Mouse (Mus musculus) forebrain, embryonic 14.5 days (tissue): ENCODE measurements around the gene Nt5dc2. TPM values are rescaled to one million over a fixed set of nuclear protein-coding genes. Genes with fewer than 3 reads are reported as not detected.

Experiments used
- ATAC-seq: fragments of 200-750 bp; cut with Nextera tagmentation; 2 replicates; pipeline ENCODE4 v1.8.0; 2017; ENCODE audit warnings: mild to moderate bottlenecking, moderate library complexity
- DNase-seq: peaks from one replicate; pipeline ENCODE4 v3.0.0-alpha.2; 2015; ENCODE audit warnings: low spot score
- H3K27ac ChIP-seq: fragments of 300-500 bp; sonication (generic); 2 replicates; pipeline ENCODE4 v1.5.1; 2014; ENCODE audit warnings: low read depth, mild to moderate bottlenecking, control low read depth, low read length, moderate library complexity
- H3K27me3 ChIP-seq: fragments of 300-500 bp; sonication (generic); replicated peaks from 2 replicates; pipeline ENCODE4 v1.6.1; 2014; ENCODE audit warnings: low read length, control low read depth, mixed read lengths; ENCODE audit not compliant: control insufficient read depth, insufficient read depth
- H3K36me3 ChIP-seq: fragments of 300-500 bp; sonication (generic); 2 replicates; pipeline ENCODE4 v1.6.1; 2014; ENCODE audit warnings: low read length, control low read depth; ENCODE audit not compliant: control insufficient read depth, insufficient read depth
- H3K4me1 ChIP-seq: fragments of 300-500 bp; sonication (generic); 2 replicates; pipeline ENCODE4 v1.6.1; 2014; ENCODE audit warnings: antibody characterized with exemption, low read length, control low read depth; ENCODE audit not compliant: control insufficient read depth, insufficient read depth
- H3K4me2 ChIP-seq: fragments of 300-500 bp; sonication (generic); 2 replicates; pipeline ENCODE4 v1.6.1; 2014; ENCODE audit warnings: mild to moderate bottlenecking, control low read depth, low read length
- H3K4me3 ChIP-seq: fragments of 300-500 bp; sonication (generic); 2 replicates; pipeline ENCODE4 v1.5.1; 2014; ENCODE audit warnings: low read depth, low read length, control low read depth
- H3K9ac ChIP-seq: fragments of 300-500 bp; sonication (generic); 2 replicates; pipeline ENCODE4 v1.6.1; 2014; ENCODE audit warnings: mild to moderate bottlenecking, low read length, control low read depth, moderate library complexity
- H3K9me3 ChIP-seq: fragments of 300-500 bp; sonication (generic); replicated peaks from 2 replicates; pipeline ENCODE4 v1.6.1; 2016; ENCODE audit warnings: low read length, control low read depth, mixed read lengths; ENCODE audit not compliant: control insufficient read depth
- WGBS: fragments of 180-500 bp; shearing (Covaris S2); extraction: QIAGEN DNeasy Blood & Tissue Kit; methylation state at CpG from one replicate; pipeline ENCODE4 v1.1.7; 2014; 5-methylcytosine and 5-hydroxymethylcytosine counted together
- polyA plus RNA-seq: library from polyadenylated mRNA; unstranded; fragments of >200 nt; fragmentation: Nextera tagmentation; extraction: Ambion mirVana; gene quantifications from 2 replicates; pipeline ENCODE4 v1.2.1, GENCODE M21; 2014

Gene Nt5dc2
- polyA plus RNA-seq, 1 experiment from 2014 or later, result 288 TPM

- Histone ChIP-seq H3K9me3 (no peaks in the 10 kb centered on the region), H3K36me3 (peaks cover 27% of the 10 kb centered on the region), H3K9ac (peak overlapping the region; percentile 90; the same call in 1 of the 2 replicates), H3K27me3 (no peaks in the 10 kb centered on the region), H3K4me1 (peaks cover 33% of the 10 kb centered on the region), H3K4me3 (peak overlapping the region; percentile 81), H3K27ac (no peak overlapping the region), H3K4me2 (peak overlapping the region; percentile 68)
- ATAC-seq (no peak), DNase-seq (no peak)
- 89% methylated on average over 7 of the region's 7 CpGs for WGBS
Measured at GRCm38 (mm10) chr14:31132491-31132975, 1.7 kb downstream of the Nt5dc2 start.

- no peaks in the 10 kb centered on the region for H3K9me3 ChIP-seq
- peak overlapping the region; percentile 4; the same call in 1 of the 2 replicates for H3K4me3 ChIP-seq
- 73% methylated on average over 11 of the region's 11 CpGs for WGBS
- H3K4me2 ChIP-seq, result peak overlapping the region; percentile 68
- H3K27me3 ChIP-seq, result no peaks in the 10 kb centered on the region
- DNase-seq, result peak; percentile 42
- H3K9ac ChIP-seq, result no peak overlapping the region
- H3K27ac ChIP-seq, result peak overlapping the region; percentile 45
- peaks cover 33% of the 10 kb centered on the region for H3K36me3 ChIP-seq
- ATAC-seq, result no peak
- H3K4me1 ChIP-seq, result peaks cover 31% of the 10 kb centered on the region
Measured at GRCm38 (mm10) chr14:31133023-31133665, 2.3 kb downstream of the Nt5dc2 start.

GRCm38 (mm10) chr14:31134015-31135000 is 3.5 kb downstream of the Nt5dc2 start:
- Histone ChIP-seq H3K4me1 (peaks cover 31% of the 10 kb centered on the region), H3K27me3 (no peaks in the 10 kb centered on the region), H3K9ac (no peak overlapping the region), H3K4me2 (peak overlapping the region; percentile 68; the same call in 1 of the 2 replicates), H3K27ac (peak overlapping the region; percentile 45), H3K4me3 (no peak overlapping the region), H3K9me3 (no peaks in the 10 kb centered on the region), H3K36me3 (peaks cover 45% of the 10 kb centered on the region)
- peak; percentile 84 for DNase-seq
- WGBS, result 70% methylated on average over 25 of the region's 25 CpGs
- peak; percentile 10; the same call in 1 of the 2 replicates for ATAC-seq

- H3K4me1 ChIP-seq, result peaks cover 23% of the 10 kb centered on the region
- H3K27me3 ChIP-seq, result no peaks in the 10 kb centered on the region
- no peak overlapping the region for H3K27ac ChIP-seq
- peaks cover 59% of the 10 kb centered on the region for H3K36me3 ChIP-seq
- 96% methylated on average over 34 of the region's 34 CpGs for WGBS
- H3K4me3 ChIP-seq, result no peak overlapping the region
- ATAC-seq (no peak), DNase-seq (no peak)
- H3K9ac ChIP-seq, result no peak overlapping the region
- H3K4me2 ChIP-seq, result no peak overlapping the region
- no peaks in the 10 kb centered on the region for H3K9me3 ChIP-seq
Measured at GRCm38 (mm10) chr14:31135495-31136410, 4.9 kb downstream of the Nt5dc2 start.

GRCm38 (mm10) chr14:31136411-31137280 is 5.8 kb downstream of the Nt5dc2 start:
- no peak overlapping the region for H3K9ac ChIP-seq
- H3K9me3 ChIP-seq, result no peaks in the 10 kb centered on the region
- no peaks in the 10 kb centered on the region for H3K27me3 ChIP-seq
- peaks cover 68% of the 10 kb centered on the region for H3K36me3 ChIP-seq
- DNase-seq (no peak), ATAC-seq (no peak)
- H3K4me3 ChIP-seq, result no peak overlapping the region
- WGBS, result 87% methylated on average over 26 of the region's 26 CpGs
- no peak overlapping the region for H3K27ac ChIP-seq
- peaks cover 23% of the 10 kb centered on the region for H3K4me1 ChIP-seq
- H3K4me2 ChIP-seq, result no peak overlapping the region

- Histone ChIP-seq H3K4me3 (no peak overlapping the region), H3K36me3 (peaks cover 72% of the 10 kb centered on the region), H3K4me2 (no peak overlapping the region), H3K27me3 (no peaks in the 10 kb centered on the region), H3K4me1 (peaks cover 17% of the 10 kb centered on the region), H3K27ac (no peak overlapping the region), H3K9me3 (no peaks in the 10 kb centered on the region), H3K9ac (no peak overlapping the region)
- ATAC-seq, result no peak
- 89% methylated on average over 10 of the region's 10 CpGs for WGBS
- DNase-seq, result no peak
Measured at GRCm38 (mm10) chr14:31137281-31137595, 6.4 kb downstream of the Nt5dc2 start.

GRCm38 (mm10) chr14:31137791-31138190 is 6.9 kb downstream of the Nt5dc2 start:
- peak; percentile 4 for DNase-seq
- Histone ChIP-seq H3K27me3 (no peaks in the 10 kb centered on the region), H3K9me3 (no peaks in the 10 kb centered on the region), H3K36me3 (peaks cover 72% of the 10 kb centered on the region), H3K27ac (no peak overlapping the region), H3K4me3 (no peak overlapping the region), H3K9ac (no peak overlapping the region), H3K4me1 (peaks cover 11% of the 10 kb centered on the region), H3K4me2 (no peak overlapping the region)
- ATAC-seq, result no peak
- 88% methylated on average over 11 of the region's 11 CpGs for WGBS
